Mouse (Mus musculus) neutrophil, adult 83 days (primary cell): ENCODE results near the gene Rpl7a. TPM values are rescaled to one million over a fixed set of nuclear protein-coding genes. Genes with fewer than 3 reads are reported as not detected.

Source experiments
- total RNA-seq, 2 experiments: library from RNA; stranded (reverse); gene quantifications; one replicate each; pipeline ENCODE4 v1.2.4; 2023

The Rpl7a gene
- total RNA-seq, result 100 to 1,000 TPM; 401 to 433 TPM

DNA sequence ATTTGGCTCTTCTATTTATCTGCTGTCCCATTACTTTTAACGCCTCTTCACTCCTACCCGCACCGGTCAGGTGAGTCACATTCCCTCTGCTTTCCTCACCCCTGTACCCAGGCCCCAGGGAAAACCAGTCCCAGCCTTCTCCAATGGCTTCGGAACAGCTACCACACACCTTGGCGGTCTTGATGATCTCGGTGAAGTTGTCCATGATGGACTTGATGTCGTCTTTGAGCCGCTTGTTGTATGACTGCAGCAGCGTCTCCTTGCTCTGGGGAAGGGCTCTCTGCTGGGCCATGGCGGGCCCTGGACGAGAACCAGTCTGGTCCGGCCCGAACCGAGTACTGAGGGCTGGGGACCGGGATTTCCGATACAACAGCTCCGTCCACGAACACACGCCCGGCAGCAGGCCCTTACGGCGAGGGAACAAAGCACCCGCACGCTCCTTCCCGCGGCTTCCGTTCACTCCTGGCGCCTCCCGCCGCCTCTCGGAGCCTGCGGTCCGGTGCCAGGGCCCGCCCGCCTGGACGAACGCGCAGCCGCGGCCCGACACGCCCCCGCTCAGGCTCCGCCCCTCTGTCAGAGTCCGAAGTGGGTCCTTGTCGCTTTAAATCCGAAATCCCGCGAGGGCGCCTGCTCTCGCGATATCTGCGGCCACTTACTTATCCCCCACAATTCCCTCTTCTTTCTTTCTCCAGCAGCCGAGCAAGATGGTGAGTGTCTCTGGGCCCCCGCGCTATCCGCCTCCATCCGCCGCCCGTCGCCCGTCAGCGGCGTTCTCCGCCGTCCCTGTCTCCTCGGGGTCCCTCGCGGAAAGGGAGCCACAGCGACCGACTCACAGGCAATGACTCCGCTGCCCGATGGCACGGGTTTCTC, at the start of gene Rpl7a, which contains the start of gene Med22:
TSS of gene Rpl7a (plus strand) at position 641 of the 870 bp plus-strand sequence.
TSS of gene Med22 (minus strand) at position 554 of the 870 bp plus-strand sequence.

DNA sequence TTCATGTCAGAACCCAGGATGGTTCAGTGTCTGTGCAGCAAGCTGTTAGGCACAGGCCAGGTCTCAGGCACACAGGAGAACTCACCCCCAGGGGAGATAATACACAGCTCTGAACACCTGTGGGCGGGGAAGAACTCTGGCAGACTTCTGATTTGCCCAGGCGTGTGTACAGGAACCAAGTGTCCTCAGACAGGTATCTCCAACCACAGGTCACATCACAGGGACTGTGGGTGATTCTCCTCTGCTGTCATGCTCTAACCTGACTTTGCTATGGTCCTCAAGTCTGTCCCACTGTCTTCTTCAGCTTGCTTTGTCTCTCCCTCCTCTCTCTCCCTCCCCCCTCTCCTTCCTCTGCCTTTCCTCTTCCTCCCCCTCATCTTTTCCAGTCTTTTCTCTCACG, 45.7 kb upstream of the Rpl7a start, which contains the start of gene Abo:
TSS of gene Abo (minus strand) at position 101 of the 400 bp plus-strand sequence.

DNA sequence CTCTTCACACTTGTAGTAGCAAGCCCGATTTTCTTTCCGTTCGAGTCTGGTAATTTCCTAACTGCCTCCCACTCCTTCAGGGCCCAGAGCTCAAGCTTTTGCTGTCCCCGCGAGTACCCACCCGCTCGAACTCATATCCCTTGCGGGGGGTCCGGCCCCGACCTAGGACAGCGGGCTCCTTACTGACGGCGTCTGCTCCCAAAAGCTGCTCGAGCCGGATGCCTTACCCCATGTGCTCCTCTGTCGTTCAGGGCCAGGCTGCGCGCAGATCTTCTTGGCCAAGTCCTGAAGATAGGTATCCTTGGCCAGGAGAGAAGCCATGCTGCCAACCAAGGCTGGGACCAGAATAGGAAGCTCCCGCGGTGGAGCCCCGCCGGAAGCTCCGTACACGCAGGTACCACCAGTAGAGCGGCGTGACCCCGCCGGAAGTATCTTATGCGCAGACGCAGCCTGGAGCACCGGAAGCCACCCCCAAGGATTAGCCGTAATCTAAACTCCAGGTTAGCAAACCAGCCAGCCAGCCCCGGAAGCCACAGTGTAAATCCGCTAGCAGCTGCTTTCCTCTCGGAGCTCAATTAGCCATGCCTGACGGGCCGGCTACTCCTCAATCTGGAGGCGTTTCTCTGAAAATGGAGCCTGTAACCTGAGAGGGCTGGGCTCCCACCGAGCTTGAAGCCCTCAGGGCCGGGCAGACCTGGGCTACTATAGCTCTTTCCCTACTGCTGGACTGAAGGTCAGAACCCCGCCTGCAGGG, 7.9 kb upstream of the Rpl7a start, which contains the start of gene Surf6:
TSS of gene Surf6 (minus strand) at position 413 of the 754 bp plus-strand sequence.

DNA sequence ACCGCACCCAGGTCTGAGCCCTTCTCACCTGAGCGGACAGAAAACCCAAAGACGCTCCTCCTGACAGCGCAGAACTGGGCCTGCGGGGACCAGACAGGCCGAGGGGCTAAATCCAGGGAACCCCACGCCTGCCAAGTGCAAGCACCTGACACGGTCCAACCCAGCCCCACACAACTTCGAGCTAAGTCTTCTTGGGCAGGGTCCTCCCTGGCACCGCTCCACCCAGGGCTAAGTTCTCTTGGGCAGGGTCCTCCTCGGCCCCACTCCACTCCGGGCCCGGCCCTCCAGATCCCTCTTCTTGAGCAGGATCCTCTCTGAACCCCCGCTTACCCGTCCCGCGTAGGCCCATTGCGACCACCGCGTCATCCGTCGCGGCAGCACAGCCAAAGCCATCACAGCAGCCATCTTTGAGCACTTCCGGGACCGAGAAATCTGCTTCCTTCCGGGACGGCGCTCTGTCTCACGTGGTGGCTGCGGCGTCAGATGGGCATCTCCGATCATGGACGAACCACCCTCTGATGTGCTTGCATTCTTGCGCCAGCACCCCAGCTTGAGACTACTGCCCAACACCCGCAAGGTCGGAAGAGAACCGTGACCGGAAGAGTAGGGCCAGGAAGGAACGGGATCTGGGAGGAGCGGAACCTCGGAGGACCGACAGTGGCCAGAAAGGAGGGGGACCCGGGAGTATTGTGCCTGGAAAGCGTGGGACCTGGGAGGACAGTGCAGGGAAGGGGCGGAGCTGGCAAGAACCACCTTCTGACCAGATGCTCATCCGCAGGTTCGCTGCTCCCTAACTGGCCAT, 5.6 kb downstream of the Rpl7a start, which contains the start of the genes Surf2 and Surf1:
TSS of gene Surf2 (plus strand) at position 441 of the 802 bp plus-strand sequence.
TSS of gene Surf1 (minus strand) at position 604 of the 802 bp plus-strand sequence.

DNA sequence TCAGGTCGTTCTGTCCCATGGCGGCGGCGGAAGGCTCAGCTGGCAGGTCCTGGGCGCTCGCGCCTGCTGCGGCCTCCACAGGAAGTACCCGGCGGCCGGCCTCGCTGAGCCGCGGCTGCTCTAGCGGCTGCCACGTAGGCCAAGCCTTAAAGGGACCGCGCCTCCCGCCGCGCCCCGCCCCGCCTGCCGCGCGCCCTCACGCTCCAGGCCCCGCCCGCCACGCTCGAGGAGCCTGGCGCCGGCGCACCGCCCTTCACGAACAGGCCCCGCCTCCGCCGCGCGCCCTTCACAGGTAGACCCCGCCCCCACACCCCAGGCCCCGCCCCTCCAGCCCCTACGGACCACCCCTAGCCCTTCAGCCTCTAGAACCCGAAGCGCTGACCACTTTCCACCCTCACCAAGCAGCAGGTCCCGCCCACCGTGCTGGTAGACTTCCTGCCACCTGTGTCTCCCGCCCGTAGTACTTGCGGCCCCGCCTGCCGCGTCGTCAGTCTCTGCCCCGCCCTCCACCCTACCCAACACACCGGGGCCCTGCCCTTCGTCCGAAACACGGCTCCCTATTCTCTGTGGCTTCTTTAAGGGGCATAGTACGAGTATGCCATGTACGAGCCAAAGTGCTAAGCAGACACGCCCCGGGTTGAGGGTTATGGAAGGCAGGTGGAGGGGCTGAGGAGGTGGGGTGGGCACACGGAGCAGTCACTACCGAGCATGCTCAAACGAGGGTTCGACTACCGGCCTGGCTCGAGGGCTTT, 22.9 kb downstream of the Rpl7a start, which contains the start of the genes Surf4 and Stkld1:
TSS of gene Surf4 (minus strand) at position 625 of the 752 bp plus-strand sequence.
TSS of gene Stkld1 (plus strand) at position 744 of the 752 bp plus-strand sequence.

Other genes starting within 250 kb of the Rpl7a start
- not detected for gene Lcn4, start 239.5 kb upstream of the Rpl7a start, total RNA-seq
- gene Abo, start 45.8 kb upstream of the Rpl7a start, total RNA-seq, result not detected
- 10 to 100 TPM; 18.2 to 19.2 TPM for gene Surf6, start 7.9 kb upstream of the Rpl7a start, total RNA-seq
- gene Med22, start 87 bp upstream of the Rpl7a start, total RNA-seq, result 10 to 100 TPM; 26.6 to 28.0 TPM
- gene Surf2, start 5.6 kb downstream of the Rpl7a start, total RNA-seq, result 10 to 100 TPM; 13.1 to 15.8 TPM
- gene Surf1, start 5.8 kb downstream of the Rpl7a start, total RNA-seq, result 10 to 100 TPM; 37.0 to 42.5 TPM
- gene Surf4, start 23.2 kb downstream of the Rpl7a start, total RNA-seq, result 100 to 1,000 TPM in 1 of 2 experiments, 10 to 100 TPM in 1; 96.2 to 102 TPM
- gene Stkld1, start 23.3 kb downstream of the Rpl7a start, total RNA-seq, result under 1 TPM; 0.18 to 0.26 TPM
- 10 to 100 TPM; 22.6 to 23.2 TPM for gene Rexo4, start 53.6 kb downstream of the Rpl7a start, total RNA-seq
- 1 to 10 TPM in 1 of 2 experiments, not detected in 1; 1.2 TPM for gene Adamts13, start 62.7 kb downstream of the Rpl7a start, total RNA-seq
- 10 to 100 TPM; 10.7 to 12.2 TPM for gene Cacfd1, start 99.2 kb downstream of the Rpl7a start, total RNA-seq
- 10 to 100 TPM; 79.5 to 88.4 TPM for gene Slc2a6, start 117.2 kb downstream of the Rpl7a start, total RNA-seq
- gene Mymk, start 161.4 kb downstream of the Rpl7a start, total RNA-seq, result not detected
- 1 to 10 TPM in 1 of 2 experiments, not detected in 1; 1.3 TPM for gene Adamtsl2, start 168.6 kb downstream of the Rpl7a start, total RNA-seq
- gene Fam163b, start 231.7 kb downstream of the Rpl7a start, total RNA-seq, result not detected